Mouse (Mus musculus): ENCODE results near the gene Gm17651.

DNA sequence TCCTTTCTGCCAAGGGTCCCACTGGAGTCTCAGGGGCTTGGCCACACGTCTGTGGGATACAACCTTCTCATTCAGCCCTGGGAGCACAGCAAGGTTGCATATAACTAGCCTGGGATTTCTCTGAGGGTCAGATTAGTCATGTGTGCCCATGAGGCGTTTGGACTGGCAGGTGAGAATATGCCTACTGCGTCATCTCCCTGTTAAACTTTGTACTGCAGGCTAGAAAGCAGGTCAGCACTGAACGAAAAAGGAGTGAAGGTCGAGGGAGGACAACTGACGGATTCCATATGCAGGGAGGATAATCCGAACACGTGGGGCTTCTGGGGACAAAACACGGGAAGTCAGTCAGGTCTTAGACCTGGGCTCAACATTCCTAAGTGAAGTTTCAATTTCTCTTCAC, 22.8 kb upstream of the Gm17651 start:
- TF ChIP-seq CTCF (IDR thresholded peaks at IDR 0.05; ENCODE audit: borderline replicate concordance, extremely low read depth, insufficient read depth, insufficient read length) (no peak), POLR2A (IDR thresholded peaks at IDR 0.05; ENCODE audit: borderline replicate concordance, extremely low read depth, insufficient read depth, insufficient read length, poor library complexity, severe bottlenecking) (no peak)
